Mouse (Mus musculus): ENCODE measurements around the gene Camsap1. TPM values are rescaled to one million over a fixed set of nuclear protein-coding genes. Genes with fewer than 3 reads are reported as not detected.

Camsap1 gene
- polyA plus RNA-seq, 1 experiment from 2014 or later: 6.0 TPM

- Histone ChIP-seq H3K4me1 (ENCODE audit: control insufficient read depth, insufficient read depth, low read length) (no peaks in the 10 kb centered on the region), H3K4me3 (ENCODE audit: low read length) (no peak overlapping the region), H3K4me2 (ENCODE audit: low read depth, low read length) (no peak overlapping the region), H3K27ac (ENCODE audit: low read length) (no peak overlapping the region), H3K27me3 (ENCODE audit: control insufficient read depth, insufficient read depth, low read length) (no peaks in the 10 kb centered on the region), H3K9me3 (replicated peaks; ENCODE audit: control insufficient read depth, low read length) (no peaks in the 10 kb centered on the region), H3K9ac (ENCODE audit: low read length) (no peak overlapping the region), H3K36me3 (ENCODE audit: control insufficient read depth, insufficient read depth) (peaks cover 21% of the 10 kb centered on the region)
- no peak for ATAC-seq (replicated peaks; ENCODE audit: extremely low read depth, insufficient read depth, low FRiP score)
- 97% methylated on average over 3 of the region's 3 CpGs for WGBS
Observed at GRCm38 (mm10) chr2:25949291-25949690, 33.8 kb downstream of the Camsap1 start.

DNA sequence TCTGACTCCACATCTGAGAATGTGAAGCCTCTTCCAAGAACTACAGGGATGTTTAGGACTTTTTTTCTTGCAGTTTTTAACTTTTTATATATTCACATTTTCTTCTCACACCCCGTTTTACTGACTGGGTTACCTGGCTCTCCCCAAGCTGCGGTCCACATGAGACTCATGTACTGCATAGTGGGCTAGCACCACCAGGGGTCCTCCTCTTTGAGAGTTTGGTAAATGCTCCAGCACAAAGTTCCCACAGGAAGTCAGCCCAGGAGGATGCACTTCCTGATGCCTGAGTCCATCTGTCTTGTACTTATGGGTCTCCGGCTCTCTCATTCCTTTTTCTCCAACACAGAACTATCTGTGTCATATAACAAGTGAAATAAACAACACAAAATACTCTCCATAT is 35.1 kb downstream of the Camsap1 start:
- H3K4me3 ChIP-seq (ENCODE audit: low read length): no peak overlapping the region
- H3K4me1 ChIP-seq (ENCODE audit: control insufficient read depth, insufficient read depth, low read length): no peaks in the 10 kb centered on the region
- H3K9ac ChIP-seq (ENCODE audit: low read length): no peak overlapping the region
- WGBS: 75% methylated on average over 3 of the region's 3 CpGs
- H3K36me3 ChIP-seq (ENCODE audit: control insufficient read depth, insufficient read depth): peaks cover 31% of the 10 kb centered on the region
- no peaks in the 10 kb centered on the region for H3K27me3 ChIP-seq (ENCODE audit: control insufficient read depth, insufficient read depth, low read length)
- no peaks in the 10 kb centered on the region for H3K9me3 ChIP-seq (replicated peaks; ENCODE audit: control insufficient read depth, low read length)
- no peak overlapping the region for H3K27ac ChIP-seq (ENCODE audit: low read length)
- ATAC-seq (replicated peaks; ENCODE audit: extremely low read depth, insufficient read depth, low FRiP score): no peak
- H3K4me2 ChIP-seq (ENCODE audit: low read depth, low read length): no peak overlapping the region

DNA sequence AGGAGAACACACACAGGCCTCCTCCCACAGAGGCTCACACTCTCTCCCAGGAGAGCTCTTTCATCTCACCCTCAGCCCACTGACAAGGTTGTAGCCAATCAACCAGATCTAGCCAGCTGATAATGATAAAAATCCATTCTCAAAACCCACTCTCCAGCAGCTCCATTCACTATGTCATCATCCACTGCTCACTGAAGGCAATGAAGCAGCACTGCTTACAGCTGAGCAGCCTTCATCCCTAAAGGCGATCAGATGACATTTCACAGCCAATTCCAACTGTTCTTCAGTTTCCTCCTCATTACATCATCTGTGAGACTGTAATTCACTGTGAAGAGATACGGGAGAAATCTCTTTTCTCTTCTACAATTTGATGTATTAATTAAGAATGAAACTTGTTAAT is 39.3 kb downstream of the Camsap1 start:
- Histone ChIP-seq H3K9me3 (replicated peaks; ENCODE audit: control insufficient read depth, low read length) (no peaks in the 10 kb centered on the region), H3K4me3 (ENCODE audit: low read length) (no peak overlapping the region), H3K4me1 (ENCODE audit: control insufficient read depth, insufficient read depth, low read length) (no peaks in the 10 kb centered on the region), H3K4me2 (ENCODE audit: low read depth, low read length) (no peak overlapping the region), H3K27me3 (ENCODE audit: control insufficient read depth, insufficient read depth, low read length) (no peaks in the 10 kb centered on the region), H3K36me3 (ENCODE audit: control insufficient read depth, insufficient read depth) (peaks cover 39% of the 10 kb centered on the region), H3K9ac (ENCODE audit: low read length) (no peak overlapping the region), H3K27ac (ENCODE audit: low read length) (no peak overlapping the region)
- WGBS: 89% methylated on average over 2 of the region's 2 CpGs
- ATAC-seq (replicated peaks; ENCODE audit: extremely low read depth, insufficient read depth, low FRiP score): no peak

GRCm38 (mm10) chr2:25940503-25940902 is 42.6 kb downstream of the Camsap1 start:
- H3K27ac ChIP-seq (ENCODE audit: low read length): no peak overlapping the region
- H3K27me3 ChIP-seq (ENCODE audit: control insufficient read depth, insufficient read depth, low read length): no peaks in the 10 kb centered on the region
- ATAC-seq (replicated peaks; ENCODE audit: extremely low read depth, insufficient read depth, low FRiP score): no peak; the same call in 1 of the 2 replicates
- H3K4me2 ChIP-seq (ENCODE audit: low read depth, low read length): no peak overlapping the region
- H3K4me1 ChIP-seq (ENCODE audit: control insufficient read depth, insufficient read depth, low read length): no peaks in the 10 kb centered on the region
- H3K4me3 ChIP-seq (ENCODE audit: low read length): no peak overlapping the region
- WGBS: 75% methylated on average over 6 of the region's 6 CpGs
- no peaks in the 10 kb centered on the region for H3K9me3 ChIP-seq (replicated peaks; ENCODE audit: control insufficient read depth, low read length)
- peaks cover 47% of the 10 kb centered on the region for H3K36me3 ChIP-seq (ENCODE audit: control insufficient read depth, insufficient read depth)
- no peak overlapping the region for H3K9ac ChIP-seq (ENCODE audit: low read length)

DNA sequence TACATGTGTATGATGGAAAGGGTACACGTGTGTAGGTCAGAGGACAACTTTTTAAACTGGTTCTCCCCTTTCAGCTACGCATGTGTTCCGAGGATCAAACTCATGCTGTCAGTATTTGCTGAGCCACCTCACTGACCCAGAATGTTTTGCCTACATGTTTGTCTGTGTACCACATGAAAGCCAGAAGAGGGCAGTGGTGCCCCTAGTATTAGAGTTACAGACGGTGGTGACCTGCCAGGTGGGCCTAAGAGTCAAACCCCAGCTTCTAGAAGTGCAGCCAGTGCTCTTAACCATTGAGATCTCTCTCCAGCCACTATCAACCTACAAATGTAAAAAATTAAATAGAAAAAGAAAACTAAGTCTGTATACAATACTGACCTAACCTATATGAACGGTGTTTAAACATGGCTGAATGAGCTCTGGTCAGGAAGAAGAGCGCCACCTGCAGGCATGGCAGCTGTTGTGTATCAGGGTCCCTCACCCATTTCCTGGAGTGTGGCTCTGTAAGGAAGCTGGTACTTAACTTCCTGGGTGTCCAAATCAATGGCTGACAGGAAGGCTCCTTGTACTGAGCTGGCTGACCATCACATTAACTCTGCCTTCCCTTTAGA is 51.7 kb downstream of the Camsap1 start:
- 80% methylated on average over 6 of the region's 6 CpGs for WGBS
- H3K4me1 ChIP-seq (ENCODE audit: control insufficient read depth, insufficient read depth, low read length): no peaks in the 10 kb centered on the region

DNA sequence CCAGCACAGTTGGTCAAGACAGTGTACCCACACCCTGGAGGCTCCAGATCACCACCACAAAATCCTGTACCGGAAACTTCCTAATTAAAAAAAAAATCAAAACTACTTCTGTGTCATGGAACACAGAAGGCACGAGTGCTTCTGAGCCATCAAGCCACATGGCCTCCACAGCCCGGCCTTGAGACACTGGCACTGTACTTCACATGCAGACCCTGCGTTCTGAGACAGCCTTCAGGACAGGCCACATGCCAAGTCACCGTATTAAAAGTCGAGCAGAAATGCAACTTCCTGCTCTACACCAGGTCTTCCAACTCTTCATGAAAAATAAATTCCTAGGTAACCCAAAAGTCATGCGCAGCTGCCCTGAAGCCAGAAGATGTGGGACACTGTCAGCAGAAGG is 55.3 kb downstream of the Camsap1 start:
- no peak overlapping the region for H3K4me3 ChIP-seq (ENCODE audit: low read length)
- no peaks in the 10 kb centered on the region for H3K27me3 ChIP-seq (ENCODE audit: control insufficient read depth, insufficient read depth, low read length)
- no peak overlapping the region for H3K9ac ChIP-seq (ENCODE audit: low read length)
- no peak overlapping the region for H3K4me2 ChIP-seq (ENCODE audit: low read depth, low read length)
- H3K4me1 ChIP-seq (ENCODE audit: control insufficient read depth, insufficient read depth, low read length): no peaks in the 10 kb centered on the region
- H3K36me3 ChIP-seq (ENCODE audit: control insufficient read depth, insufficient read depth): peaks cover 18% of the 10 kb centered on the region
- H3K27ac ChIP-seq (ENCODE audit: low read length): no peak overlapping the region
- 90% methylated on average over 7 of the region's 7 CpGs for WGBS
- ATAC-seq (replicated peaks; ENCODE audit: extremely low read depth, insufficient read depth, low FRiP score): no peak
- no peaks in the 10 kb centered on the region for H3K9me3 ChIP-seq (replicated peaks; ENCODE audit: control insufficient read depth, low read length)

More for the DNA sequence above, 51.7 kb downstream of the Camsap1 start:
- H3K27me3 ChIP-seq (ENCODE audit: control insufficient read depth, insufficient read depth, low read length): no peaks in the 10 kb centered on the region
- no peak overlapping the region for H3K27ac ChIP-seq (ENCODE audit: low read length)
- peaks cover 36% of the 10 kb centered on the region for H3K36me3 ChIP-seq (ENCODE audit: control insufficient read depth, insufficient read depth)
- H3K4me2 ChIP-seq (ENCODE audit: low read depth, low read length): no peak overlapping the region
- no peaks in the 10 kb centered on the region for H3K9me3 ChIP-seq (replicated peaks; ENCODE audit: control insufficient read depth, low read length)
- no peak overlapping the region for H3K4me3 ChIP-seq (ENCODE audit: low read length)
- H3K9ac ChIP-seq (ENCODE audit: low read length): no peak overlapping the region
- no peak for ATAC-seq (replicated peaks; ENCODE audit: extremely low read depth, insufficient read depth, low FRiP score)

- Histone ChIP-seq H3K4me3 (ENCODE audit: low read length) (no peak overlapping the region), H3K27ac (ENCODE audit: low read length) (no peak overlapping the region), H3K36me3 (ENCODE audit: control insufficient read depth, insufficient read depth) (peaks cover 8% of the 10 kb centered on the region; the same call in 1 of the 2 replicates), H3K4me1 (ENCODE audit: control insufficient read depth, insufficient read depth, low read length) (no peaks in the 10 kb centered on the region; the same call in 1 of the 2 replicates), H3K27me3 (ENCODE audit: control insufficient read depth, insufficient read depth, low read length) (no peaks in the 10 kb centered on the region), H3K9ac (ENCODE audit: low read length) (no peak overlapping the region), H3K4me2 (ENCODE audit: low read depth, low read length) (no peak overlapping the region), H3K9me3 (replicated peaks; ENCODE audit: control insufficient read depth, low read length) (no peaks in the 10 kb centered on the region)
- whole genome bisulfite sequencing: 88% methylated on average over 4 of the region's 4 CpGs
- ATAC-seq (replicated peaks; ENCODE audit: extremely low read depth, insufficient read depth, low FRiP score): no peak
Observed at GRCm38 (mm10) chr2:25924934-25925333, 58.1 kb downstream of the Camsap1 start.

DNA sequence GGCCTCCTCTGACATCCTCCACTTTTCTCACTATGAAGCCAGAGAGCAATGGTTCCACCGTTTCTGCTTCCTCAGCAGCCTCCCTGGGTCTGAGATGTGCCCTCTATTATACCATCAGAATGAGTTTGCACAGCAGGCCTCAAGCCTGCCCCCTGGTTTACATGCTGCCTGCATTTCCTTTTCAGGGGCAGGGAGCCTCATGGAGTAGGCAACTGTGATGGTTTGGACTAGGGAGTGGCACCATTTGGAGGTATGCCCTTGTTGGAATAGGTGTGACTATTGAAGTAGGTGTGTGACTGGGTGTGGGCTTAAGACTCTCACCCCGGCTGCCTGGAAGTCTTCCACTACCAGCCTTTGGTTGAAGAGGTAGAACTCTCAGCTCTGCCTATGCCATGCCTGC is 59.3 kb downstream of the Camsap1 start:
- Histone ChIP-seq H3K9ac (ENCODE audit: low read length) (no peak overlapping the region), H3K9me3 (replicated peaks; ENCODE audit: control insufficient read depth, low read length) (no peaks in the 10 kb centered on the region), H3K4me3 (ENCODE audit: low read length) (no peak overlapping the region), H3K36me3 (ENCODE audit: control insufficient read depth, insufficient read depth) (peaks cover 4% of the 10 kb centered on the region; the same call in 1 of the 2 replicates), H3K4me2 (ENCODE audit: low read depth, low read length) (no peak overlapping the region), H3K27ac (ENCODE audit: low read length) (no peak overlapping the region), H3K27me3 (ENCODE audit: control insufficient read depth, insufficient read depth, low read length) (no peaks in the 10 kb centered on the region), H3K4me1 (ENCODE audit: control insufficient read depth, insufficient read depth, low read length) (no peaks in the 10 kb centered on the region; the same call in 1 of the 2 replicates)
- ATAC-seq (replicated peaks; ENCODE audit: extremely low read depth, insufficient read depth, low FRiP score): no peak
- 75% methylated on average over 2 of the region's 2 CpGs for WGBS

DNA sequence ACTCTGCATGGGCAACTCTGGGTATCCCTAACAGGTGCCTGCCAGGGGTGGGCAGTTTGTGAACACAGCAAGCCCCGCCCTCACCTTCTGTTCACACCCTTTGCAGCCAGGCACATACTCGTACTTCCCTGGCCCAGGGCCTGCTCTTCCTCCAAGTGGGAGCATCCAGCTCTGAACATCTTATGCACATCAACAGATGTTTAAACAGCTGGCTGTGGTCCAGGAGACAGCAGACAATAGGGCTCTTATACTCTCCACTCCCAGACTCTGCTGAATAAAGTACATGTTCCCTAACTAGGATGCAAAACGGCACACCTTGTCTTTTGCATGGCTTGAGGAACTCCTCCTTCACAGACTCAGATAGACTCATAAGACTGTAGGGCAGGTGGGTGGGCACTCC is 63.1 kb downstream of the Camsap1 start:
- no peaks in the 10 kb centered on the region for H3K27me3 ChIP-seq (ENCODE audit: control insufficient read depth, insufficient read depth, low read length)
- 51% methylated on average over 3 of the region's 3 CpGs for WGBS
- no peak overlapping the region for H3K27ac ChIP-seq (ENCODE audit: low read length)
- no peaks in the 10 kb centered on the region for H3K36me3 ChIP-seq (ENCODE audit: control insufficient read depth, insufficient read depth)
- no peaks in the 10 kb centered on the region; the same call in 1 of the 2 replicates for H3K4me1 ChIP-seq (ENCODE audit: control insufficient read depth, insufficient read depth, low read length)
- no peak overlapping the region for H3K4me2 ChIP-seq (ENCODE audit: low read depth, low read length)
- ATAC-seq (replicated peaks; ENCODE audit: extremely low read depth, insufficient read depth, low FRiP score): no peak
- H3K4me3 ChIP-seq (ENCODE audit: low read length): no peak overlapping the region
- no peaks in the 10 kb centered on the region for H3K9me3 ChIP-seq (replicated peaks; ENCODE audit: control insufficient read depth, low read length)
- H3K9ac ChIP-seq (ENCODE audit: low read length): no peak overlapping the region

Measured in heart, embryonic 16.5 days (tissue).